Mouse (Mus musculus): ENCODE measurements around the gene Eftud2. TPM values are rescaled to one million over a fixed set of nuclear protein-coding genes. Genes with fewer than 3 reads are reported as not detected.

Gene Eftud2
- polyA plus RNA-seq, 1 experiment: 152 TPM

DNA sequence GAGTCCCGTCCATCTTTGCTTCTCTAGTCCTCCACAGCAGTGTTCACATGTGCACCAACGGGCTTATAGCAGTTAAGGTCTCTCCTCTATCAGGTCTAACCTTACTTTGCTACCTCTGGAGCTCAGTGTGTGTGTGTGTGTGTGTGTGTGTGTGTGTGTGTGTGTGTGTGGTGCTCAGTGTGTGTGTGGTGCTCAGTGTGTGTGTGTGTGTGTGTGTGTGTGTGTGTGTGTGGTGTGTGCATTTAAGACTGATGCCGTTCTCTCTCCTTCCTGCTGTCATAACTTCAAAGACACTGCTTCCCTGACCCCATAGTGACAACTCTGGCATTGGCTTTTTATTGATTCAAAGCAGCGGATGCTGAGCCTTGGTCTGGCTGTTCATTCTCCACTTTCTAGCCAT, 45.2 kb downstream of the Eftud2 start, which contains the start of gene Higd1b:
Higd1b (plus strand) TSS at position 301 of the 400 bp plus-strand sequence.
- no peaks in the 10 kb centered on the region for H3K4me1 ChIP-seq (ENCODE audit: control insufficient read depth, insufficient read depth, low read length)
- H3K27ac ChIP-seq (ENCODE audit: insufficient read depth, low read length): no peak within 1 kb of the TSS
- no peak within 1 kb of the TSS for H3K9ac ChIP-seq (ENCODE audit: low read depth, poor library complexity, severe bottlenecking)
- no peak within 1 kb of the TSS for H3K4me3 ChIP-seq (ENCODE audit: low read depth, low read length)
- H3K27me3 ChIP-seq (ENCODE audit: control insufficient read depth, insufficient read depth, low read length, poor library complexity, severe bottlenecking): no peaks in the 10 kb centered on the region
- no peaks in the 10 kb centered on the region for H3K9me3 ChIP-seq (replicated peaks; ENCODE audit: control insufficient read depth, insufficient read depth, low read length, poor library complexity, severe bottlenecking)
- H3K36me3 ChIP-seq (ENCODE audit: control insufficient read depth, insufficient read depth, low read length, poor library complexity, severe bottlenecking): peaks cover 37% of the 10 kb centered on the region
- TF ChIP-seq CTCF (IDR thresholded peaks at IDR 0.05; ENCODE audit: low read depth, low read length) (no peak), EP300 (IDR thresholded peaks at IDR 0.05; ENCODE audit: insufficient read depth, low read depth, low read length) (no peak), POLR2A (IDR thresholded peaks at IDR 0.05; ENCODE audit: insufficient read depth, low read length) (no peak)

DNA sequence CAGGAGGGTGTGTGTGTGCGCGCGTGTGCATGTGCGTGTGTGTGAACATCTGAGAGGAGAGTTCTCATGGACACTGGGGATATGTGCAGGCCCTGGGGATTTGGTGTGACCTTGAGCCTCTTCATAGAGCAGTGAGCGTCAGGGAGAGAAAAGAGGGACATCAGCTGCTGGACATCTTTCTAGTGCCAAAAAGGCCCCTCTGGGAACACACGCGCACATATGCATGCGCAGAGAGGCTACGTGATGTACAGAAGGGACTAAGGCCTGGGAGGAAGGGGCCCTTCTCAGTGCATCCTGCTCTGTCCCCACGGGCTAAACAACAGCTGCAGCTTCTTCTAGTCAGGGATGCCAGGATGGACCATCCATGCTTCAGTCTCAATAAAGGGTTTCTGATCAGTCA, 46.6 kb downstream of the Eftud2 start:
- no peak overlapping the region for H3K9ac ChIP-seq (ENCODE audit: low read depth, poor library complexity, severe bottlenecking)
- no peak overlapping the region for H3K4me3 ChIP-seq (ENCODE audit: low read depth, low read length)
- no peaks in the 10 kb centered on the region for H3K4me1 ChIP-seq (ENCODE audit: control insufficient read depth, insufficient read depth, low read length)
- peaks cover 25% of the 10 kb centered on the region for H3K36me3 ChIP-seq (ENCODE audit: control insufficient read depth, insufficient read depth, low read length, poor library complexity, severe bottlenecking)
- H3K27ac ChIP-seq (ENCODE audit: insufficient read depth, low read length): no peak overlapping the region
- no peaks in the 10 kb centered on the region for H3K9me3 ChIP-seq (replicated peaks; ENCODE audit: control insufficient read depth, insufficient read depth, low read length, poor library complexity, severe bottlenecking)
- TF ChIP-seq POLR2A (IDR thresholded peaks at IDR 0.05; ENCODE audit: insufficient read depth, low read length): no peak
- no peak for TF ChIP-seq CTCF (IDR thresholded peaks at IDR 0.05; ENCODE audit: low read depth, low read length)
- TF ChIP-seq EP300 (IDR thresholded peaks at IDR 0.05; ENCODE audit: insufficient read depth, low read depth, low read length): no peak
- H3K27me3 ChIP-seq (ENCODE audit: control insufficient read depth, insufficient read depth, low read length, poor library complexity, severe bottlenecking): no peaks in the 10 kb centered on the region

GRCm38 (mm10) chr11:102832700-102833297, 48.0 kb downstream of the Eftud2 start:
- peaks cover 6% of the 10 kb centered on the region; the same call in 1 of the 2 replicates for H3K9me3 ChIP-seq (replicated peaks; ENCODE audit: control insufficient read depth, insufficient read depth, low read length, poor library complexity, severe bottlenecking)
- no peak overlapping the region for H3K27ac ChIP-seq (ENCODE audit: insufficient read depth, low read length)
- TF ChIP-seq CTCF (IDR thresholded peaks at IDR 0.05; ENCODE audit: low read depth, low read length) (no peak), POLR2A (IDR thresholded peaks at IDR 0.05; ENCODE audit: insufficient read depth, low read length) (no peak), EP300 (IDR thresholded peaks at IDR 0.05; ENCODE audit: insufficient read depth, low read depth, low read length) (no peak)
- no peaks in the 10 kb centered on the region for H3K4me1 ChIP-seq (ENCODE audit: control insufficient read depth, insufficient read depth, low read length)
- no peak overlapping the region for H3K9ac ChIP-seq (ENCODE audit: low read depth, poor library complexity, severe bottlenecking)
- no peaks in the 10 kb centered on the region for H3K27me3 ChIP-seq (ENCODE audit: control insufficient read depth, insufficient read depth, low read length, poor library complexity, severe bottlenecking)
- H3K4me3 ChIP-seq (ENCODE audit: low read depth, low read length): no peak overlapping the region
- H3K36me3 ChIP-seq (ENCODE audit: control insufficient read depth, insufficient read depth, low read length, poor library complexity, severe bottlenecking): peaks cover 11% of the 10 kb centered on the region; the same call in 1 of the 2 replicates

DNA sequence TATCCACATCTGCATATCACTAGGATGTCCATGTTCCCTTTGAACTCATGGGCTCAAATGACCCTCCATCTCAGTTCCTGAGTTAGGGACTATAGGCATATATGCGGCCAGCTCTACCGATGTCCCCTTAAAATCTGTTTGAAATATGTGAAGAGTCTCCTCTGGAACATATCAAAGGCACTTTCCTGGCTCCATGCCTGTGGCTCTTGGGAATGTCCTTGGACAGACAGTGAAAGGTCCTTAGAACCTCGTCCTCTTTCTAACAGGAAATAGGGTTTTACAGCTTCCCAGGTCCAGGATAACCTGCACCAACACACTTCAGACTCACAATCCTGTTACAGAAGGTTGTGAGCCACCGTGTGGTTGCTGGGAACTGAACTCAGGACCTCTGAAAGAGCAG, 50.5 kb downstream of the Eftud2 start:
- Histone ChIP-seq H3K36me3 (ENCODE audit: control insufficient read depth, insufficient read depth, low read length, poor library complexity, severe bottlenecking) (no peaks in the 10 kb centered on the region), H3K9ac (ENCODE audit: low read depth, poor library complexity, severe bottlenecking) (no peak overlapping the region), H3K4me3 (ENCODE audit: low read depth, low read length) (no peak overlapping the region), H3K27me3 (ENCODE audit: control insufficient read depth, insufficient read depth, low read length, poor library complexity, severe bottlenecking) (no peaks in the 10 kb centered on the region), H3K9me3 (replicated peaks; ENCODE audit: control insufficient read depth, insufficient read depth, low read length, poor library complexity, severe bottlenecking) (peaks cover 6% of the 10 kb centered on the region; the same call in 1 of the 2 replicates), H3K4me1 (ENCODE audit: control insufficient read depth, insufficient read depth, low read length) (peaks cover 3% of the 10 kb centered on the region), H3K27ac (ENCODE audit: insufficient read depth, low read length) (no peak overlapping the region)
- no peak for TF ChIP-seq POLR2A (IDR thresholded peaks at IDR 0.05; ENCODE audit: insufficient read depth, low read length)
- no peak for TF ChIP-seq CTCF (IDR thresholded peaks at IDR 0.05; ENCODE audit: low read depth, low read length)
- no peak for TF ChIP-seq EP300 (IDR thresholded peaks at IDR 0.05; ENCODE audit: insufficient read depth, low read depth, low read length)

DNA sequence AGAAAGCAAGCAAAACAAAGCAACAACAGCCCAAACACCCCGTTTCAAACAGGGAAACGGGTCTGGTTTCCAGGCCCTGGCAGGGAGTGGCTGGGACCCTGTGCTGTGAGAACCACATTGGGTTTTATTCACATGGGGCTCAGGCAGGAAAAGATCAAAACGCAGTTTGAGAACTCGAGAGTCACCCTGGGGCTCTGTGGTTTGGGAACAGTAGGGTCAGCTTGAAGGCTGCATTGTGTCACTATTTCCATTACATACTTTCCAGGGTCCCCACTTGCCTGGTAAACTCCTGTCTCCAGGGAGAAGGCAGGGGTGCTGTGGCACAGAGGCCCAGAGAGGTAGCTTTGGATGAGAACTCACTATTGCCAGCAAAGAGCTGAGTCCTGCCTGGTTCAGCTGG, 53.7 kb downstream of the Eftud2 start:
- no peak for TF ChIP-seq CTCF (IDR thresholded peaks at IDR 0.05; ENCODE audit: low read depth, low read length)
- TF ChIP-seq POLR2A (IDR thresholded peaks at IDR 0.05; ENCODE audit: insufficient read depth, low read length): no peak
- no peak for TF ChIP-seq EP300 (IDR thresholded peaks at IDR 0.05; ENCODE audit: insufficient read depth, low read depth, low read length)
- Histone ChIP-seq H3K27me3 (ENCODE audit: control insufficient read depth, insufficient read depth, low read length, poor library complexity, severe bottlenecking) (no peaks in the 10 kb centered on the region), H3K4me1 (ENCODE audit: control insufficient read depth, insufficient read depth, low read length) (peaks cover 3% of the 10 kb centered on the region), H3K27ac (ENCODE audit: insufficient read depth, low read length) (no peak overlapping the region), H3K9me3 (replicated peaks; ENCODE audit: control insufficient read depth, insufficient read depth, low read length, poor library complexity, severe bottlenecking) (peaks cover 6% of the 10 kb centered on the region; the same call in 1 of the 2 replicates), H3K36me3 (ENCODE audit: control insufficient read depth, insufficient read depth, low read length, poor library complexity, severe bottlenecking) (no peaks in the 10 kb centered on the region), H3K4me3 (ENCODE audit: low read depth, low read length) (no peak overlapping the region), H3K9ac (ENCODE audit: low read depth, poor library complexity, severe bottlenecking) (no peak overlapping the region)

DNA sequence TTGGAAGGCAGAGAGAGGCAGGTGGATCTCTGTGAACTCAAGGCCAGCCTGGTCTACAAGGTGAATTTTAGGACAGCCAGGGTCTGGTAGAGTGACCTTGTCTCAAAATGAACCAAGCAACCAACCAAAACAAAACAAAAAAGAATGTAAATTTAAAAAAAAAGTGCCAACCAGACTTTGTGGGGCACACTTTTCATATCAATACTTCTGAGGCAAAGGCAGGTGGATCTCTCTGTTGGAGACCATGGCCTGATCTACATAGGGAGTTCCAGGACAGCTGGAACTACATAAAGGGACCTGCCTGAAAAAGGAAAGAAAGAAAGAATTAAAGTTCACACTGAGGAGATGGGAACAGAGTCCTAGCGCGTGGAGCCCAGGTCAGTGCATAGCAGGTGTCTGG, 54.3 kb downstream of the Eftud2 start:
- H3K36me3 ChIP-seq (ENCODE audit: control insufficient read depth, insufficient read depth, low read length, poor library complexity, severe bottlenecking): no peaks in the 10 kb centered on the region
- H3K27me3 ChIP-seq (ENCODE audit: control insufficient read depth, insufficient read depth, low read length, poor library complexity, severe bottlenecking): no peaks in the 10 kb centered on the region
- no peak overlapping the region for H3K9ac ChIP-seq (ENCODE audit: low read depth, poor library complexity, severe bottlenecking)
- peaks cover 6% of the 10 kb centered on the region; the same call in 1 of the 2 replicates for H3K9me3 ChIP-seq (replicated peaks; ENCODE audit: control insufficient read depth, insufficient read depth, low read length, poor library complexity, severe bottlenecking)
- TF ChIP-seq CTCF (IDR thresholded peaks at IDR 0.05; ENCODE audit: low read depth, low read length): no peak
- TF ChIP-seq POLR2A (IDR thresholded peaks at IDR 0.05; ENCODE audit: insufficient read depth, low read length): no peak
- TF ChIP-seq EP300 (IDR thresholded peaks at IDR 0.05; ENCODE audit: insufficient read depth, low read depth, low read length): no peak
- no peak overlapping the region for H3K27ac ChIP-seq (ENCODE audit: insufficient read depth, low read length)
- no peak overlapping the region for H3K4me3 ChIP-seq (ENCODE audit: low read depth, low read length)
- H3K4me1 ChIP-seq (ENCODE audit: control insufficient read depth, insufficient read depth, low read length): peaks cover 3% of the 10 kb centered on the region
